Mouse (Mus musculus) limb, embryonic 14.5 days (tissue): ENCODE measurements at regions not wholly inside any gene's neighbourhood (a gene's known extent, or its start where the extent isn't known, plus 50 kb on each side); places are given as distances from the start of the nearest gene placed in this dataset.
A peak's percentile ranks its signal among the peaks of the same experiment; 100 is the strongest.

Experiments used
- ATAC-seq: fragments of 200-750 bp; cut with Nextera tagmentation; 2 replicates; pipeline ENCODE4 v1.8.0; 2017; ENCODE audit warnings: low read depth, moderate number of reproducible peaks, moderate TSS enrichment; ENCODE audit not compliant: low FRiP score
- DNase-seq: peaks from one replicate; pipeline ENCODE4 v3.0.0-alpha.2; 2015; ENCODE audit warnings: low spot score
- H3K27ac ChIP-seq: fragments of 300-500 bp; sonication (generic); replicated peaks from 2 replicates; pipeline ENCODE4 v1.5.1; 2014; ENCODE audit warnings: low read depth, mild to moderate bottlenecking, low read length, moderate library complexity, mixed read lengths
- H3K27me3 ChIP-seq: fragments of 300-500 bp; sonication (generic); 2 replicates; pipeline ENCODE4 v1.6.1; 2014; ENCODE audit warnings: low read length, mixed read lengths; ENCODE audit not compliant: control insufficient read depth, insufficient read depth
- H3K36me3 ChIP-seq: fragments of 300-500 bp; sonication (generic); 2 replicates; pipeline ENCODE4 v1.6.1; 2014; ENCODE audit warnings: mild to moderate bottlenecking, low read length, moderate library complexity, mixed read lengths; ENCODE audit not compliant: control insufficient read depth, insufficient read depth
- H3K4me1 ChIP-seq: fragments of 300-500 bp; sonication (generic); 2 replicates; pipeline ENCODE4 v1.6.1; 2014; ENCODE audit warnings: antibody characterized with exemption, low read length, mixed read lengths; ENCODE audit not compliant: control insufficient read depth, insufficient read depth
- H3K4me2 ChIP-seq: fragments of 300-500 bp; sonication (generic); replicated peaks from 2 replicates; pipeline ENCODE4 v1.6.1; 2014; ENCODE audit warnings: low read depth, mild to moderate bottlenecking, low read length, moderate library complexity; ENCODE audit not compliant: severe bottlenecking
- H3K4me3 ChIP-seq: fragments of 300-500 bp; sonication (generic); replicated peaks from 2 replicates; pipeline ENCODE4 v1.5.1; 2014; ENCODE audit warnings: low read length
- H3K9ac ChIP-seq: fragments of 300-500 bp; sonication (generic); 2 replicates; pipeline ENCODE4 v1.6.1; 2014; ENCODE audit warnings: mild to moderate bottlenecking, low read depth, low read length, moderate library complexity; ENCODE audit not compliant: severe bottlenecking
- H3K9me3 ChIP-seq: fragments of 300-500 bp; sonication (generic); 2 replicates; pipeline ENCODE4 v1.6.1; 2016; ENCODE audit warnings: low read length; ENCODE audit not compliant: control insufficient read depth
- POLR2A ChIP-seq: fragments of 200-500 bp; IDR thresholded peaks from 2 replicates; pipeline ENCODE4 v1.8.0; 2012; ENCODE audit warnings: inconsistent platforms, mild to moderate bottlenecking, moderate library complexity, borderline replicate concordance; ENCODE audit not compliant: insufficient read depth, insufficient read length; ENCODE audit errors: extremely low read depth
- WGBS: fragments of 180-500 bp; shearing (Covaris S2); extraction: QIAGEN DNeasy Blood & Tissue Kit; methylation state at CpG from one replicate; pipeline ENCODE4 v1.1.7; 2014; 5-methylcytosine and 5-hydroxymethylcytosine counted together

DNA sequence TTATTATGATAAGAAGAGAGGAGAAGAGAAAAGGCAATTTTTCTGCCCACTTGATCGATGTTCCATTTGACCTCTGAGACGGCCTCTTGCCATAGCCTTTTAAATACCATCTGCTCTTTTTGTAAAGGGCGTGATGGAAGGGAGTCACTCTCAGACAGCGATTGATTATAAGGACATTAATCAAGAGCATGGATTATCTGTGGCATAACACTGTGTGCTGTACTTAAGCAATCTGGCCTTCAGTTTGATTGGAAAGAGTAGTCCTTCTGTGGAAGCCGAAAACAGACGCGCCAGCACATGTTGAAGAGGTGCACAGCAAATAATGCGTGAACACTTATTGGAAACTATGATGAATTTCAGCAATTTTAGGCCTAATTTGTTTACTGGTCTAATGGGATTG is 685.4 kb upstream of the Robo1 start:
- no peak for TF ChIP-seq POLR2A
- ATAC-seq = no peak
- DNase-seq = no peak
- Histone ChIP-seq H3K9me3 (no peaks in the 10 kb centered on the region), H3K4me1 (no peaks in the 10 kb centered on the region), H3K9ac (no peak overlapping the region), H3K4me3 (no peak overlapping the region), H3K36me3 (no peaks in the 10 kb centered on the region), H3K27ac (no peak overlapping the region), H3K27me3 (no peaks in the 10 kb centered on the region), H3K4me2 (no peak overlapping the region)
- 87% methylated on average over 8 of the region's 8 CpGs for WGBS

GRCm38 (mm10) chr16:71640361-71640760 is 667.7 kb upstream of the Robo1 start:
- Histone ChIP-seq H3K4me2 (no peak overlapping the region), H3K9me3 (no peaks in the 10 kb centered on the region), H3K4me3 (no peak overlapping the region), H3K27ac (no peak overlapping the region), H3K36me3 (no peaks in the 10 kb centered on the region), H3K9ac (no peak overlapping the region), H3K27me3 (no peaks in the 10 kb centered on the region), H3K4me1 (no peaks in the 10 kb centered on the region)
- WGBS = 80% methylated on average over 2 of the region's 2 CpGs
- no peak for TF ChIP-seq POLR2A
- no peak for DNase-seq
- no peak for ATAC-seq

DNA sequence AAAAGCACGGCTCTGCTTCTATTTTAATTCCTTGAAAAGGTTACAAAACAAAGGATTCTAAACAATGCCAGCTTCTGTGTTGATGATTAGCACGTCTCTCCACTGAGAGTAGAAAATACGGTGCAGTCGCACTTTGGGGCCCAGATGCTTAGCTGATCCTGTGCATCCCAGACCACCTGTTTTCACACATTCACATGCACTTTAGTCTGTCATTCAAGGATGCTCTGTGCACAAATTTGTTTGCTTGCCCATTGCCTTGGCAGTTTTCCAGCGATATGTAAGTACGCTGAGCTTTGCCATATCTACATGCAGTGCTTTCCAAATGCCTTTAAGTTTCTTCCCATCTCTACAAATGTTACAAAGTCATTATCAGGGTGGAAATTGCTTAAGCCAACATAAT is 664.9 kb upstream of the Robo1 start:
- TF ChIP-seq POLR2A = no peak
- no peak overlapping the region for H3K4me3 ChIP-seq
- no peaks in the 10 kb centered on the region for H3K9me3 ChIP-seq
- H3K4me1 ChIP-seq = no peaks in the 10 kb centered on the region
- H3K27ac ChIP-seq = no peak overlapping the region
- no peak overlapping the region for H3K9ac ChIP-seq
- WGBS = 81% methylated on average over 6 of the region's 6 CpGs
- ATAC-seq (no peak), DNase-seq (peak; percentile 17)
- H3K36me3 ChIP-seq = no peaks in the 10 kb centered on the region
- no peaks in the 10 kb centered on the region for H3K27me3 ChIP-seq
- H3K4me2 ChIP-seq = no peak overlapping the region

DNA sequence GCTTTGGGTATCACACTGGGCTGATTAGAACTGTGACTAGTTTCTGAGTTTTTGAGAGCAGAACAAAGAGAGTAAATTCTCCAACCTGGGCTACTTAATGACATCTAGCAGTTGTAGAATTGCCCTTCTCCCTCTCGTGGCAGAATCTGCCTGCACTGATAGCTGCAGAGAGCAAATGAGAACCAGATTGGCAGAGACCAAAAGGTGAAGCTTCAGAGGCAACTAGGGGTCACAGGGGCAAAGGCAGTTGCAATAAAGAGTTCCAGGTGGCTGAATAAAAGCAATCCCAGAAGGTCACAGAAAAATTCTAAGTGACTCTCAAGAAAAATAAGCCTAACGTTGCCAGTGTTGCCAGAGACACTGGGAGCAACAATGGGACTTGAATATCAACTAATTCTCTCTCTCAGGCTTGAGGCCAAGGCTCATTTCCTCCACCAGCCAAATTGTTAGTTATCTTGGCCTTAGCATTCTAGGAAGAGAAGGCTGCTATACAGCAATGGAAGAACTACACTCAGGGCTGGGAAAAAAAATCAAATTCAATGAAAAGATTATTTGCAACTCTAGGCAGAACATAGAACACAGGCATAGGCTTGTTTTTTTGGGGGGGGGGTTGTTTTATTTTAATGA is 629.9 kb upstream of the Robo1 start:
- H3K27ac ChIP-seq = no peak overlapping the region
- no peak for DNase-seq
- no peaks in the 10 kb centered on the region for H3K9me3 ChIP-seq
- no peak for ATAC-seq
- H3K4me3 ChIP-seq = no peak overlapping the region
- H3K9ac ChIP-seq = no peak overlapping the region
- H3K4me1 ChIP-seq = no peaks in the 10 kb centered on the region
- no peaks in the 10 kb centered on the region for H3K27me3 ChIP-seq
- no peak overlapping the region for H3K4me2 ChIP-seq
- no peak for TF ChIP-seq POLR2A
- 4% methylated on average over 2 of the region's 2 CpGs for WGBS
- no peaks in the 10 kb centered on the region for H3K36me3 ChIP-seq

GRCm38 (mm10) chr16:71693464-71693863 is 614.6 kb upstream of the Robo1 start:
- no peaks in the 10 kb centered on the region for H3K4me1 ChIP-seq
- no peaks in the 10 kb centered on the region for H3K36me3 ChIP-seq
- no peak for TF ChIP-seq POLR2A
- H3K9me3 ChIP-seq = no peaks in the 10 kb centered on the region
- H3K9ac ChIP-seq = no peak overlapping the region
- 29% methylated on average over 4 of the region's 4 CpGs for WGBS
- H3K4me3 ChIP-seq = no peak overlapping the region
- H3K27ac ChIP-seq = no peak overlapping the region
- no peak for DNase-seq
- ATAC-seq = no peak
- no peak overlapping the region for H3K4me2 ChIP-seq
- no peaks in the 10 kb centered on the region for H3K27me3 ChIP-seq

GRCm38 (mm10) chr16:71705846-71706245 is 602.3 kb upstream of the Robo1 start:
- no peak for DNase-seq

More at GRCm38 (mm10) chr16:71705846-71706245, 602.3 kb upstream of the Robo1 start:
- no peaks in the 10 kb centered on the region for H3K4me1 ChIP-seq
- no peak for ATAC-seq
- TF ChIP-seq POLR2A = no peak
- no peaks in the 10 kb centered on the region for H3K36me3 ChIP-seq
- no peaks in the 10 kb centered on the region for H3K9me3 ChIP-seq
- H3K27me3 ChIP-seq = no peaks in the 10 kb centered on the region
- H3K9ac ChIP-seq = no peak overlapping the region
- no peak overlapping the region for H3K27ac ChIP-seq
- no peak overlapping the region for H3K4me3 ChIP-seq
- no peak overlapping the region for H3K4me2 ChIP-seq
